Mouse (Mus musculus) B cell, adult (primary cell): ENCODE results near the gene Morn4. TPM values are rescaled to one million over a fixed set of nuclear protein-coding genes. Genes with fewer than 3 reads are reported as not detected.

ENCODE experiments used
- total RNA-seq: library from RNA; stranded (reverse); gene quantifications from 4 replicates; pipeline ENCODE4 v1.2.4, GENCODE M21; 2023; ENCODE audit not compliant: inconsistent age

Gene Morn4
- not detected in 4 replicates for total RNA-seq

DNA sequence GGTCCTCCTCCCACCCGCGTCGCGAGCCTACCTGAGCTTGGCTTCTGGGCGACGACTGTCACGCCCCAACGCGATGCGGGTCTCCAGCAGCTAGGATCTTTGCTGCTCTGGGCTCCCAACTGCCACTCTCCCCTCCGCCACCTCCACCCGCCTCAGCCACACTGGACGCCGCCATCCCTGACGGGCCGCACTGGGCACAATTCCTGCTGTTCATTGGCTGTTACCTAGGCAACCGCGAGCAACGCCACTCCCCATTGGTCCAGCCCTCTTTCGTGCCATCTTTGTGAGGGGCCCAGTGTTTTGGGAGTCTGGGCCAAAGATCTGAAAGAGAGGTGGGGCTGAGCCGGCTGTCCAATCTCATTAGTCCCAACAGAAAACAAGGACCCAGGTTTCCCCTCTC lies at the start of gene Morn4:
TSS of gene Morn4 (minus strand) at position 192 of the 400 bp plus-strand sequence.

DNA sequence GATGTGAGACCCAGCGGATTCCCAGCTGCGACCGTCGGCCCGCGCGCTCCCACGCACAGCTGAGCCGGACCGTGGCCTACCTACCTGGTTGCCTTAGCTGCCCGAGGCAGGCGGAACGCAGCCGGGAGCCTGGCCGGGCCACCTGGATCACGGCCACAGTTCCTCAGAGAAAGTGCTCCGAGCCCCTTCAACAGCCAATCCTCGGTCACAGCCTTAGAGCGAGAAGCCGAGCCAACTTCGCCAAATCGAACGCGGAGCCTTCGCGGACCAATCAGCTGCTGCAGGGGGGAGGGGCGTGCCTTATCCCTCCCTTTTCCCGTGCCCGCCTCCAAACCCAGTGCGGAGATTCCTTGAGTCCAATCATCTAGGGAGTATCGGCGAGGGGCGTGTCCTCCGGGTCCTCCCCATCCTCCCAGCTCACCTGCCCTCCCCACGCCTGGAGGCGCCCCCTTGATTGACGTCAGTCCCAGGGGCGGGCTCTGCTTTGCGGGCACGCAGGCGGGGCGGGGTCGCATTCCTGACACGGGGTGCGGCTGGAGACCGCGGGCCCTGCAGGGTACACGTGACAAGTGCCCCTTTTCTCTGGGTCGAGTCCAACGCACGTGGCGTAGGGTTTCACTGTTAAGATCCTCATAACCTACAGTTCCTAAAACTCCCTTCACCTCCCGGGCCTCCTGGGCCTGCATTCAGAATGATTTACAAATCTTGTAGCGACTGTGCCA lies 42.8 kb upstream of the Morn4 start, which contains the start of gene Avpi1:
TSS of gene Avpi1 (minus strand) at position 273 of the 722 bp plus-strand sequence.

DNA sequence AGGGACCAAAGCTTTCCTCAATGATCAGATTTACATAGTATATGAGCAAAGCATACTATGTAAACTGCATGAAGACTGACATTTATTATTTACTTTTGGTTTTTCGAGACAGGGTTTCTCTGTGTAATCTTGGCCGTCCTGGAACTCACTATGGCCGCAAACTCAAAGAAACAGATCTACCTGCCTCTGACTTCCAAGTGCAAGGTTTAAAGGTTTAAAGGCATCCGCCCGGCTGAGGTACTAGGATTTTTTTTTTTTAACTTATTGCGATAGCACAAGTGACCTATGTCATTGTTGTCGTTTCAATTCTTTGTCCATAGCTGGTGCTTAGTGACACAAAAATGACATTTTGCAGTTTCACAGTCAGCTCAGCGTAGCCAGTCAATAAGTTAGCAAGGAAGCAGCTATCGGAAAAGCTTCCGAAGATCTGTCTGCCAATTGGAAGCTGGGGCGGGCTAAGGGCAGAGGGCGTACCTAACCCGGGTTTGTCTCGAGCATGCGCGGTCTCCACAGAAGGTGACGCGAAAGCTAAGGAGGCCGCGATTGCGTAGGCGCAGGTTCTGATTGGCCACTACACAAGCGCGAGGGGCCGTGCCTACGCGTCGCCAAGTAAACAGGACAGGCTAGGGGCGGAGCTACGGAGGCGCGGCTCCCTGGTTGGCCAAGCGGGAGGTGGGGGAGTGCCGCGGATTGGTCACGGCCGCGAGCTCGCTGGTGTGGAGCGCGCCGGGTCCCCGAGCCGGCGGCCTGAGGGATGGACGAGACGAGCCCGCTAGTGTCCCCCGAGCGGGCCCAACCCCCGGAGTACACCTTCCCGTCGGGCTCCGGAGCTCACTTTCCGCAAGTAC lies 3.8 kb upstream of the Morn4 start, which contains the start of gene Pi4k2a:
TSS of gene Pi4k2a (plus strand) at position 723 of the 848 bp plus-strand sequence.

DNA sequence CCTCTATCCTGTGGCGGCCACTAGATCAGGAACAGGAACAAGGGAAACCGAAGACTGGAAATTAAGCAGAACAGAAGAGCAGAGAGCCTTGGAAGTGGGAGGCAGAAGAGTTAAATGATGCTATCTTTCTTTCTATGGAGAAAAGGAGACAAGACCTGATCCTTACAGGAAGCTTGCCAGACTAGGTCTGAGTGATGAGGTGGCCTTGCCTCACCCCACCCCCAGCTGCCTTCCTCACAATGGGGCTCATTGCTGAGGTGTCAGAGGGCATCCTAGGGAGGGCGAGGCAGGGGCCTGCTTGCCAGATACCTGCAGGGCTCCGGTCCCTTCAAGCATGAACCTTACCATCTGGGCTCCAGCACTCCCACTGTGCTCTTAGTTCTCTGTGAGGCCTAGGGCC lies 34.2 kb downstream of the Morn4 start, which contains the start of gene 4933411K16Rik:
TSS of gene 4933411K16Rik (plus strand) at position 301 of the 400 bp plus-strand sequence.

DNA sequence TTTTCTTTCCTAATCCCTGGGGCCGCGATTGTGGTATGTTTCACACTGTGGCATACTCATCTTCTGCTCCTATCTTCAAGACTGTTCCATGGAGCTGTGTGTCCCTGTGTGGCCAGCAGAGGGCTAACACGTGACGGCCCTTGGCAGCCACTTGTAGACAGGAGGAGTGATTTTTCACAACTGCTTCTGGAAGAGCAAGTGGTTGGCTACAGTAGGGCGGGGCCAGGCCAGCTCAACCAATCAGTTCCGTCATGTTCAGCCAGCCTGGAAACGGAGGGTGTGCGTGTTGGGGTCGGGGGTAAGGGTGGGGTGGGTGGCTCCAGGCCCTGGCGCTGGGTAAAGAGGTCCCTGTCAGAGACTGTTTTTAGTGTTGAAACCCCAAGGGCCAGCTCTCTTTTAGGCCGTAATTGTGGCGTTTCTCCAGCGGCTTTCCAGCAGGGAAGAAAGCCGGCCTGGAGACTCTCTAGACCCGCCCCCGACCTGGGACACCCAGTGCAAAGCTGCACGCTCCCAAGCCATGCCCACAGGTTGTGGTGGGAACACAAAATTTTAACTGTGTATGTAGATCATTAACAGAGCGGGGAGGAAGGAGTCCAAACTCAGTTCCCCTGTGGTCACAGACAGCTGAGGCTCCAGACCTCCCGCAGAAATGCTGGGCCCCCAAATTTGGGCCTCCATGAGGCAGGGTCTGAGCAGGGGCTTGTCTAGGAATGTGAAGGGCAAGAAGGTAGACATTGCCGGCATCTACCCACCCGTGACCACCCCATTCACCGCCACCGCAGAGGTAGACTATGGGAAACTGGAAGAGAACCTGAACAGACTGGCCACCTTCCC lies 40.7 kb downstream of the Morn4 start, which contains the start of gene Hoga1:
TSS of gene Hoga1 (plus strand) at position 342 of the 834 bp plus-strand sequence.

DNA sequence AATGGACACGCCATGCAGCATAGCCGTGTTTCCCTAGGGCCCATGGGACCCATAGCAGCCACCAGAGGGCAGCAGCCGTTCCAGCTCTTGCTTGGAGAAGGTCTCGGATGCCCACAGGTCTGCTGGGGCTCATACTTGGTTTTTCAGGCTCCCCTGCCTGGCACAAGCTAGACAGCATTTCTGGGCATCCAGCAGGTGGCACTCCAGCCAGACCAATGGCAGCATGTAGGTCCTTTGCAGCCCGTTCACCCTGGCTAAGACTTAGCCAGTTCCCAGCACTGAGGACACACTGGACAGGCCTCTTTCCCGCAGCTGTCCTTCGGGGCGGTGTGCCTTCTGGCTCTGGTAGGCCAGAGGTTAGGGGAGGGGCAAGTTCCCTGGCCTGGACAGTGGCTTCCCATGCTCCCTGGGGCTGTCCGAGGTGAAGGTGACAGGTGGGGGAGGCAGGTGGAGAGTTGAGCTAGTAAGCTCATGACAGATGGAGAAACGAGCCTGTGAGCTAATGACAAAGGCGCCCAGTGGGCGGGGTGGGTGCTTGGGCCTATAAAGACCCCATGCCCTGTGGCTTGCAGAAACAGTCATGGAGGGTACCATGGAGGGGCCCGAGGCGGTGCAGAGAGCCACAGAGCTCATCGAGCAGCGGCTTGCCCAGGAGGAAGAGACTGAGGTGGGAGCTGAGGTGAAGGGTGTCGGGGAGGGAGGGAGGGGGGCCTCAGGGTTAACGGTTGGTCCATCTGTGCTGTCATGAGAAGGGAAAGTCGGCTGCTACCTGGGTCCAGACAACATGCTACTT lies 50.5 kb downstream of the Morn4 start, which contains the start of gene Ankrd2:
TSS of gene Ankrd2 (plus strand) at position 545 of the 793 bp plus-strand sequence.

Other genes starting within 250 kb of the Morn4 start
- 36.5 to 41.7 TPM (median 38.4 TPM) in 4 replicates for gene Frat2, start 238.2 kb downstream of the Morn4 start, total RNA-seq
- 34.8 to 39.3 TPM (median 37.1 TPM) in 4 replicates for gene Rrp12, start 190.2 kb downstream of the Morn4 start, total RNA-seq
- gene Pgam1, start 174.4 kb downstream of the Morn4 start, total RNA-seq, result 86.8 to 97.9 TPM (median 93.3 TPM) in 4 replicates
- 40.0 to 50.6 TPM (median 46.0 TPM) in 4 replicates for gene Exosc1, start 152.9 kb downstream of the Morn4 start, total RNA-seq
- gene Zdhhc16, start 152.9 kb downstream of the Morn4 start, total RNA-seq, result 28.6 to 39.4 TPM (median 35.1 TPM) in 4 replicates
- 67.2 to 95.1 TPM (median 86.5 TPM) in 4 replicates for gene Mms19, start 105.2 kb downstream of the Morn4 start, total RNA-seq
- gene Ubtd1, start 104.6 kb downstream of the Morn4 start, total RNA-seq, result 5.3 to 9.2 TPM (median 6.3 TPM) in 4 replicates
- gene Ankrd2, start 50.4 kb downstream of the Morn4 start, total RNA-seq, result not detected in 4 replicates
- gene Hoga1, start 40.7 kb downstream of the Morn4 start, total RNA-seq, result not detected in 4 replicates
- gene 4933411K16Rik, start 34.1 kb downstream of the Morn4 start, total RNA-seq, result not detected in 4 replicates
- 42.6 to 49.7 TPM (median 45.9 TPM) in 4 replicates for gene Pi4k2a, start 4.1 kb upstream of the Morn4 start, total RNA-seq
- gene Avpi1, start 42.7 kb upstream of the Morn4 start, total RNA-seq, result 2.2 to 5.8 TPM (median 3.4 TPM) in 4 replicates
- 0.45 to 1.2 TPM (median 0.84 TPM) in 4 replicates for gene Marveld1, start 61.0 kb upstream of the Morn4 start, total RNA-seq
- gene Zfyve27, start 77.6 kb upstream of the Morn4 start, total RNA-seq, result 72.1 to 92.5 TPM (median 83.6 TPM) in 4 replicates
- gene Sfrp5, start 115.9 kb upstream of the Morn4 start, total RNA-seq, result not detected in 4 replicates
- gene Golga7b, start 161.2 kb upstream of the Morn4 start, total RNA-seq, result not detected in 4 replicates